Mouse (Mus musculus): ENCODE measurements around the gene Sergef. TPM values are rescaled to one million over a fixed set of nuclear protein-coding genes. Genes with fewer than 3 reads are reported as not detected.
"Not testable (repeated sequence)": the region's sequence is repeated elsewhere in the genome, so short reads cannot be mapped to it uniquely, and the experiment has no call there.

Gene Sergef
- polyA plus RNA-seq, 1 experiment from 2014 or later: 15.0 TPM

DNA sequence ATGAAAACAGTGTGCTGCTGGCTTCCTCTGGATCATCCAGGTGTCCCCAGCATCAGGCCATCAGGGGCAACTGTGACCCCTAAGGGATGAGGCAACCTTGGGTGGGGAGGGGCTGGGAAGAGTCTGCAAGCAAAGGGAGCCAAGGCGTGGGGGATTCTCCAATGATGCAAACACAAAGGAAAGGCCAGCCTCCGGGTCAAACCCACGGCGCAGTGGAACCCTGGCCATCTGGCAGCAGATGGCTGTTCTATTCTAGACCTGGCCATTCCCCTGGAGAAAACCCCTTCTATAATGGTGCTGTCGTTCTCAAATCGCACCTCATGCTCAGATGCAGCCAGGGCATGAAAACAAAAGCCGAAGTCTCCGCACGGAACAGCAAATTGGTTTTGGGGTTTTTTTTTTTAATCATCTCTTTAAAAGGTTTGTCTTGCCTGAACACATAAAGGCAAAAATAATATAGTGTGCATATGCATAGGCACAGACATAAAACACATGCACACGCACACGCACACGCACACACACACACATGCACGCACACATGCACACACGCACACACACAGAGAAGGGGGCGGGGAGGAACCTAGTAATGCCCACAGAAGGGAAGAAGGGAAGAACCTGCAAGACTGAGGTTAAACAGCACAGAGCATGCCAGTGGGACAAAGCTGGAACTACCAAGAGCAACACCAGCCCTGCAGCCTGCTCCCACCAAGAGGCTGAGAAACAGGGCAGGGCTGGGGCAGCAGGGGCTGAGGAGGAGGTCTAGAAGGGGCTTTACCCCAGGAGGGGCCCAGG is 66.6 kb downstream of the Sergef start:
- Histone ChIP-seq H3K9ac (no peak overlapping the region), H3K4me3 (replicated peaks) (no peak overlapping the region), H3K27me3 (no peaks in the 10 kb centered on the region), H3K4me2 (replicated peaks) (no peak overlapping the region), H3K27ac (replicated peaks) (no peak overlapping the region), H3K4me1 (no peaks in the 10 kb centered on the region), H3K9me3 (replicated peaks) (no peaks in the 10 kb centered on the region), H3K36me3 (no peaks in the 10 kb centered on the region)
- no peak for ATAC-seq (ENCODE audit: insufficient number of reproducible peaks, low FRiP score, low TSS enrichment, low read depth)
- WGBS: 74% methylated on average over 15 of the region's 15 CpGs

DNA sequence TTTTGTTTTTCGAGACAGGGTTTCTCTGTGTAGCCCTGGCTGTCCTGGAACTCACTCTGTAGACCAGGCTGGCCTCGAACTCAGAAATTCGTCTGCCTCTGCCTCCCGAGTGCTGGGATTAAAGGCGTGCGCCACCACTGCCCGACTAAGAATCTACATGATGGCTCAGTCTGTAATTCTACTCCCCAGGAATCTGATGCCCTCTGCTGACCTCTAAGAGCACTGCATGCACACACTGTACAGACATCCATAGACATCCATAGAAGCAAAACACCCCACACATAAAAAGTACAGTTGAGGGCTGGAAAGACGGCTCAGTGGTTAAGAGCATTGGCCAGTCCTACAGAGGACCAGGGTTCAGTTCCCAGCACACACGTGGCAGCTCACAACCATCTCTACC is 70.1 kb downstream of the Sergef start:
- H3K4me2 ChIP-seq (replicated peaks); H3K27me3 ChIP-seq; H3K36me3 ChIP-seq; H3K9ac ChIP-seq; H3K27ac ChIP-seq (replicated peaks); H3K9me3 ChIP-seq (replicated peaks); ATAC-seq (ENCODE audit: insufficient number of reproducible peaks, low FRiP score, low TSS enrichment, low read depth); H3K4me1 ChIP-seq; H3K4me3 ChIP-seq (replicated peaks): not testable (repeated sequence)
- WGBS: 74% methylated on average over 9 of the region's 9 CpGs

DNA sequence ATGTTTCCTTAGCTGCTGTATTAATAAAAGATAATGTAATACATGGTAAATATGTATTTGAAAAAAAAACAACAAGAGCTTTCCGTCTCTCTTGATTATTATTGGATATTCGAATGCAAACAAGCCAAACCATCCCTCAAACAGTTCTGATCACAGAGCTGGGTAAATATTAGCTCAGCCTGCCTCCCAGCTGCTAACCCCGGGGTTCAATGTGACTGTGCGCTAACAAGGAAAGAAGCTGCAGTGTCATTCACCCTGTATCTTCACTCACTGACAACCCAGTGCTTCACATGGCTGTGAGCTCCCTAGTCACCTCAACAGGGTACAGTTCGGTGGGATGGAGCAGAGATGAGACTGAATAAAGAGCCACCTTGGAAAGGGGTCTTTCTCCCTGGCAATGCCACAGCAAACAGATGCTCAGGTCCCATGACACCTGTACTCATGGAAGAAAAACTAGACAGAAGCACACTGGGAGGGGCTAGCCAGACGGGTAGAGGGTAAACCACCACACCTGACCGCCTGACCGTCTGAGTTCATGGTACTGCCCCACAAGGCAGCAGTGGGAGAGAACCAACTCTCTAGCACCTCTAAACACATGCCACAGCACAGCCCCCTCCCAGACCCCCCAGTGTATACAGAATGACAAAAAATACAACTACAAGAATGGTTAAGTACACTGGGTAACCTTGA is 73.1 kb downstream of the Sergef start:
- Histone ChIP-seq H3K9me3 (replicated peaks) (0 out of 2 replicates have a peak, but pooled peaks cover 3% of the 10 kb centered on the region), H3K36me3 (0 out of 2 replicates have a peak, but pooled peaks cover 7% of the 10 kb centered on the region)
- WGBS: 91% methylated on average over 8 of the region's 8 CpGs

DNA sequence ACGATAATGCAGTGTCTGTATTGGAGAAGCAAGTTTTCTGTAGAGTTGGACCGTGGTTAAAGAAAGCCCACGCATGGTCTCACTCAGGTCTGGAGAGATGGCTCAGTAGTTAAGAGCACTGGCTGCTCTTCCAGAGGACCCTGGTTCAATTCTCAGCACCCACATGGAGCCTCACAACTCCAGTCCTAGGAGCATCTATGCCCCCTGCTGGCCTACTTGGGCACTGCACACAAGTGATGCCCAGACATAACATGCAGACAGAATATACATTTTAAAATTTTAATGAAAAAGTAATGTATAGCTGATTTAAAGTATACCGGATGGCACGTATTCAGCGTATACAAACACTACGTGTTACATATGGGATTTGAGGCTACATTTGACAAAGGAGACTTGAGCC is 74.2 kb downstream of the Sergef start:
- 97% methylated on average over 7 of the region's 7 CpGs for WGBS
- H3K9ac ChIP-seq: no peak overlapping the region
- H3K9me3 ChIP-seq (replicated peaks): 0 out of 2 replicates have a peak, but pooled peaks cover 3% of the 10 kb centered on the region
- H3K4me1 ChIP-seq: no peaks in the 10 kb centered on the region
- H3K27me3 ChIP-seq: no peaks in the 10 kb centered on the region
- 0 out of 2 replicates have a peak, but pooled peaks cover 7% of the 10 kb centered on the region for H3K36me3 ChIP-seq
- H3K27ac ChIP-seq (replicated peaks): no peak overlapping the region
- no peak overlapping the region for H3K4me2 ChIP-seq (replicated peaks)
- no peak for ATAC-seq (ENCODE audit: insufficient number of reproducible peaks, low FRiP score, low TSS enrichment, low read depth)
- no peak overlapping the region for H3K4me3 ChIP-seq (replicated peaks)

More for the DNA sequence above, 73.1 kb downstream of the Sergef start:
- no peak for ATAC-seq (ENCODE audit: insufficient number of reproducible peaks, low FRiP score, low TSS enrichment, low read depth)
- Histone ChIP-seq H3K27me3 (no peaks in the 10 kb centered on the region), H3K4me2 (replicated peaks) (no peak overlapping the region), H3K4me3 (replicated peaks) (no peak overlapping the region), H3K27ac (replicated peaks) (no peak overlapping the region), H3K4me1 (no peaks in the 10 kb centered on the region), H3K9ac (no peak overlapping the region)

DNA sequence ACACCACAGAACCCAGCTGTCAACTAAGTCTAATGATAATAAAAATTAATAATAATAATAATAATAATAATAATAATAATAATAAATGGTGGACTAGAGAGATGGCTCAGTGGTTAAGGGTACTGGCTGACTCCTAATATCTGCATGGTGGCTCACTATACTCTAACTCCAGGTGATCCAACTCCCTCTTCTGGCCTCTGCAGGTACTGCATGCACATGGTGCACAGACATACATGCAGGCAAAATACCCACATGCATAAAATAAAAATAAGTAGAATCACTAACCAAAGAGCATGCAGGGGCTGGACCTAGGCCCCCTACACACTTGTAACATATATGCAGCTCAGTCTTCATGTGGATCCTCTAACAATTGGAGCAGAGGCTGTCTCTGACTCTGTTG is 75.8 kb downstream of the Sergef start:
- 0 out of 2 replicates have a peak, but pooled peaks cover 3% of the 10 kb centered on the region for H3K9me3 ChIP-seq (replicated peaks)
- H3K36me3 ChIP-seq: 0 out of 2 replicates have a peak, but pooled peaks cover 7% of the 10 kb centered on the region
- no peak overlapping the region for H3K27ac ChIP-seq (replicated peaks)
- no peak overlapping the region for H3K4me2 ChIP-seq (replicated peaks)
- ATAC-seq (ENCODE audit: insufficient number of reproducible peaks, low FRiP score, low TSS enrichment, low read depth): no peak
- no peaks in the 10 kb centered on the region for H3K27me3 ChIP-seq
- H3K9ac ChIP-seq: no peak overlapping the region
- H3K4me3 ChIP-seq (replicated peaks): no peak overlapping the region
- H3K4me1 ChIP-seq: no peaks in the 10 kb centered on the region

DNA sequence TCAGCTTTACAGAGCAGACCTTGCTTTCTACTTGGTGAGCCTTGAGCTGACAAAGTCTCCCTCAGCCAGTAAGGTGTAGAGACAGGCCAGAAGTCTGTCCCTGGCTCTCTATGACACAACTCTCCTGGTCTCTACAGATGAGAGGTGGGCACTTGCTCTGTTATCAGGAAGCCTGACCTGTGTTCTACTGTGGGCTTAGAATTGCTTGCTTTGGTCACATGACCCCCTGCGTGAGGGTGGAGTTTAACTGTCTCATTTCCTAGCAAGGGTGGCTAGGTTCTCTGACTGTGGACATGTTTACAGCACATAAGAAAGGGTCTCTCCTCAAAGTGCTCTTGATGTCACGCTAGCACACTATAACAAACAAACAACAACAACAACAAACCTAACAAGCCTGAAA is 79.5 kb downstream of the Sergef start:
- no peak overlapping the region for H3K4me2 ChIP-seq (replicated peaks)
- 0 out of 2 replicates have a peak, but pooled peaks have one; percentile 18 for ATAC-seq (ENCODE audit: insufficient number of reproducible peaks, low FRiP score, low TSS enrichment, low read depth)
- H3K9ac ChIP-seq: no peak overlapping the region
- WGBS: 97% methylated on average over 2 of the region's 2 CpGs
- no peaks in the 10 kb centered on the region for H3K9me3 ChIP-seq (replicated peaks)
- H3K36me3 ChIP-seq: 0 out of 2 replicates have a peak, but pooled peaks cover 3% of the 10 kb centered on the region
- no peaks in the 10 kb centered on the region for H3K4me1 ChIP-seq
- no peaks in the 10 kb centered on the region for H3K27me3 ChIP-seq
- no peak overlapping the region for H3K4me3 ChIP-seq (replicated peaks)
- H3K27ac ChIP-seq (replicated peaks): no peak overlapping the region

DNA sequence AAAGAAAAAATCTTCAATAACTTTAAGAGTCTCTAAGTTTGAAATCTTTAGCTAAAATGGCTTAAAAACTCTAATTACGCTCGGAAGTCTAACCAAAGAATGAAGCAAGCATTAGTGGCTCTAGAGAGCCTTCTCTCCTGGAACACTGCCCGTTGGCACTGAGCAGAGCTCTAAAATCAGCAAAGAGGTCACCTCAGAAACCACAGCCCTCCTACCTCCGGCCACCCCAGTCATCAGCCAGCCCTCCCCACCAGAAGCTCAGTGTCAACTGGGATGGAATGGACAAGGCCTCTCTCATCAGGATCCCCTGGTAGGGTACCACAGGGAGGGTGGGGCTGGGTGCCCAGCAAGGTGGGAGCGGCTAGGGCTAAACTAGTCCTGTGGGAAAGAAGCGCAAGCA is 80.0 kb downstream of the Sergef start:
- H3K4me3 ChIP-seq (replicated peaks): no peak overlapping the region
- H3K4me1 ChIP-seq: no peaks in the 10 kb centered on the region
- no peak overlapping the region for H3K4me2 ChIP-seq (replicated peaks)
- peak; percentile 5; the same call in 1 of the 2 replicates for ATAC-seq (ENCODE audit: insufficient number of reproducible peaks, low FRiP score, low TSS enrichment, low read depth)
- WGBS: 88% methylated on average over 6 of the region's 6 CpGs
- H3K9ac ChIP-seq: no peak overlapping the region
- no peaks in the 10 kb centered on the region for H3K27me3 ChIP-seq
- no peaks in the 10 kb centered on the region for H3K9me3 ChIP-seq (replicated peaks)
- H3K27ac ChIP-seq (replicated peaks): no peak overlapping the region
- H3K36me3 ChIP-seq: no peaks in the 10 kb centered on the region

DNA sequence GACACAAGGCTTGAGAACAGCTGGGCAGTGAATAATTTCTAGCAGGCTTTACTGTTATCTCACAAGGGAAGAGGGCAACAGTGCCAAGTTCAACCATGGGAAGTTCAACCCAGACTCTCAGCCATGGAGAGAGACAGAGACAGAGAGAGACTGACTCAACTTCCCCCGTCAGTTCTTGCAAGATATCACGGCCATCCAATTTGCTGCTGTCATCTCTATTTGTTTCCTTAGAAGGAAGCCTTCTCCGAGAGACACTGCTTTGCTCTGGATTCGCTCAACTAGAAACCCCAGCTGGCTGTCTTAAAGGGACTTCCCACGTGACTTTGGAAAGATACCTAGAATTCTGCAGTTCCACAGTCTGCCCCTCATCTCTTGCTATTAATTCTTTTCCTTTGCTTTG is 80.6 kb downstream of the Sergef start:
- no peak overlapping the region for H3K27ac ChIP-seq (replicated peaks)
- no peaks in the 10 kb centered on the region for H3K9me3 ChIP-seq (replicated peaks)
- 0 out of 2 replicates have a peak, but pooled peaks cover 2% of the 10 kb centered on the region for H3K4me1 ChIP-seq
- H3K4me2 ChIP-seq (replicated peaks): no peak overlapping the region
- H3K4me3 ChIP-seq (replicated peaks): no peak overlapping the region
- no peak for ATAC-seq (ENCODE audit: insufficient number of reproducible peaks, low FRiP score, low TSS enrichment, low read depth)
- H3K9ac ChIP-seq: no peak overlapping the region
- H3K36me3 ChIP-seq: no peaks in the 10 kb centered on the region
- no peaks in the 10 kb centered on the region for H3K27me3 ChIP-seq
- 78% methylated on average over 5 of the region's 5 CpGs for WGBS

DNA sequence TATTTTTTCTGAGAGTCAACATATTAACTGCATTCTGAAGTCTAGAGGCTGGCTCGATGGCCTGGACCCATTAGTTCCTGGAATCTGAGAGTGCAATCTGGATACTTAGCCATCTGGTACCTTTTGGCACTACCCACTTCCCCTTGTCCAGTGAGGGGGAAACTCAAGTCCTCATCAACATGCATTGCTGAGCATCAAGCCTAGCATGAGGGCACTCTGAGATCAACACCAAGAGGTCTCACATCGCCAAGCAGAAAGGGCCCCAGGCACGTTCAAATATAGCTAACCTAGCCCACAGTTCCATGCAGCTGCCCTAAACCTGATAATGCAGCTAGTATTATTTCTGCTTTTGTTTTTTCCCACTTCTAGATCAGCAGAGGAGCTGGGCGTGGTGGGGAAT is 81.6 kb downstream of the Sergef start:
- Histone ChIP-seq H3K36me3 (no peaks in the 10 kb centered on the region), H3K27me3 (no peaks in the 10 kb centered on the region), H3K27ac (replicated peaks) (no peak overlapping the region), H3K4me3 (replicated peaks) (no peak overlapping the region), H3K4me2 (replicated peaks) (no peak overlapping the region), H3K4me1 (0 out of 2 replicates have a peak, but pooled peaks cover 7% of the 10 kb centered on the region), H3K9ac (no peak overlapping the region), H3K9me3 (replicated peaks) (no peaks in the 10 kb centered on the region)
- WGBS: 91% methylated on average over 4 of the region's 4 CpGs
- no peak for ATAC-seq (ENCODE audit: insufficient number of reproducible peaks, low FRiP score, low TSS enrichment, low read depth)

DNA sequence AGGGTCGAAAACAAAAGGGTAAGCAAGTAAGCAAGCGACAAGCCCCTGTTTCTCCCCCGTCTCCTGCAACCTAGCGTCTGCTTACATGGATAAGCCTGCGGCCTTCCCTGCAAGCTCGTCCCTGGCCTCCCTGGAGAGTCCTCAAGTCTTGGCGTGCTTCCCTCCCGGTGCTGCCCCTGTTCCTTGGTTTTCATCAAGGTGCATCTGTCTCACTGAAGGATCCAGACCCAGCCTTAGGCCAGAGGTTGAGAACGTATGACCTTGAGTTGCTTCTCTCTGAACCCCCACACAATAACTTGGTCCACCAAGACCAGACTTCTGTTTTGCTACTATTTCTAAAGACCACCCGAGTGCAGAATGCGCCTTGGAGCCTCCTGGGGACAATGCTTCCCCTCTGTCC is 82.2 kb downstream of the Sergef start:
- H3K4me1 ChIP-seq: 0 out of 2 replicates have a peak, but pooled peaks cover 7% of the 10 kb centered on the region
- no peaks in the 10 kb centered on the region for H3K9me3 ChIP-seq (replicated peaks)
- no peak overlapping the region for H3K4me2 ChIP-seq (replicated peaks)
- H3K4me3 ChIP-seq (replicated peaks): no peak overlapping the region
- no peak overlapping the region for H3K27ac ChIP-seq (replicated peaks)
- H3K9ac ChIP-seq: no peak overlapping the region
- ATAC-seq (ENCODE audit: insufficient number of reproducible peaks, low FRiP score, low TSS enrichment, low read depth): no peak
- no peaks in the 10 kb centered on the region for H3K36me3 ChIP-seq
- H3K27me3 ChIP-seq: no peaks in the 10 kb centered on the region
- 74% methylated on average over 11 of the region's 11 CpGs for WGBS

DNA sequence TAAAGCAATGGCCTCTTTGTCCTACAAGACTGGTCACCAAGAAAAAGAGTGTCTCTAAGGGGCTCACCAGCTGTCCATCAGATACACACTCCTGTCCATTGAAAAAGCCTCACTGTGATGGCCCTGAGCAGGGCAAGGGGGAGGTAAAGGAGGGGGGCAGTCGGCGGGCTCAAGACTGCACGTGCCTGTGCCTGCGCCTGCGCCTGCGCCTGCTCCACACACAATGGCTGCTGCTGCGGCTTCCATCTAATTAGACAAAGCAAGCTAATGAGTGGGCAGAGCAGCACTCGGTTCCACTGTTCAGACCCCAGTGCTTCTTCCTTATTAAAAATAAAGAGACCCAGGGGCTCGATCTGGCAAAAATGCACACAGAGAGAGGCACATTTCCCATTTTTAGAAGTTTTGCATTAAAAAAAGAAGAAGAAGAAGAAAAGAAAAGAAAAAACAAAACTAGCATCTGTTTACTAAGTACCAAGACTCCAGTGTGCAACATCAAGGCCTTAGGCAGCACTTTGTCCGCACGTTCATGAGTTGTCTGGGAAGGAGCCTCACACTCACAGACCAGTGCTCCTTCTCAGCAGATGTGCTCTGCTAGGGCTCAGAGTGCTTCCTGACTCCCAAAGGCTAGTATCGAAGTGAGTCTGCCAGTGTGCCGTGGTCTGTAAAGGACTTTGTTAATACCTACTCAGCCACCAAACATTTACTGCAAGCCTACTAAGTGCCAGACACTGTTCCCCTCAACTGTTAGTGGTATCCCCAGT is 83.1 kb downstream of the Sergef start:
- Histone ChIP-seq H3K36me3 (no peaks in the 10 kb centered on the region), H3K9me3 (replicated peaks) (no peaks in the 10 kb centered on the region), H3K27ac (replicated peaks) (no peak overlapping the region), H3K4me3 (replicated peaks) (no peak overlapping the region), H3K4me2 (replicated peaks) (no peak overlapping the region), H3K9ac (no peak overlapping the region), H3K4me1 (0 out of 2 replicates have a peak, but pooled peaks cover 7% of the 10 kb centered on the region), H3K27me3 (no peaks in the 10 kb centered on the region)
- ATAC-seq (ENCODE audit: insufficient number of reproducible peaks, low FRiP score, low TSS enrichment, low read depth): no peak
- 62% methylated on average over 13 of the region's 13 CpGs for WGBS

All from embryonic facial prominence, embryonic 15.5 days (tissue).